Mouse (Mus musculus) embryonic stem cell, embryonic (primary cell): ENCODE results near the gene Rrp7a.

Source experiments
- CTCF ChIA-PET, 4 experiments: fragments of 300-600 bp in 2 of 4; fragments of 350-600 bp in 2 of 4; sonication (Branson Sonifier 250); formaldehyde crosslinking; loops; one replicate each; lab custom pipeline; 2022; ENCODE audit warnings: inconsistent platforms in 2 of 4; lab: Charles Lee
- POLR2A ChIA-PET, 4 experiments: fragments of 300-600 bp in 2 of 4; fragments of 350-600 bp in 2 of 4; sonication (Branson Sonifier 250); formaldehyde crosslinking; loops; one replicate each; lab custom pipeline; 2022; ENCODE audit warnings: antibody characterized with exemption in 4 of 4, inconsistent platforms in 1 of 4; lab: Charles Lee

The Rrp7a gene

DNA sequence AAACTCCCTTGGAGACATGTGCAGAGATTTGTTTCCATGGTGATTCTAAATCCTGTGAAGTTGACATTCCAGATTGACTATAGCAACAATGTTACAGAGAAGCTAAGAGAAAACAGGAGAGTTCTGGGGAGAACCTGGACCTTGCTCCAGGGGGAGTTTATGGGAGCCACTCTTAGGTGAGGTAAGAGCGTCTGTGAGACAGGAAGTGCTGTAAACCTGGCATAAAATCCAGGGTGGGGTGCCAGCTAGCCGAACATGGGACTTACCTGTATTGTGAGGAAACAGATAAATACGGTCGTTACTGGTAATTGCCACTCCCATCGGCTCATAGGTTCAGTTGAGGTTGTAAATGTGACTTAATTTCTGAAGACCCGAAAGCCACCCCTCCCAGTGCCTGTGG, 16.2 kb downstream of the Rrp7a start:
- POLR2A ChIA-PET, result interaction anchor here in 3 of 4 experiments (0.8 to 4.8 kb wide), 7 partner anchors 9 to 130 kb away, joined by 3 to 42 read pairs (median 3); partner anchors contain the start of gene Poldip3 (in 2 of the 3)

DNA sequence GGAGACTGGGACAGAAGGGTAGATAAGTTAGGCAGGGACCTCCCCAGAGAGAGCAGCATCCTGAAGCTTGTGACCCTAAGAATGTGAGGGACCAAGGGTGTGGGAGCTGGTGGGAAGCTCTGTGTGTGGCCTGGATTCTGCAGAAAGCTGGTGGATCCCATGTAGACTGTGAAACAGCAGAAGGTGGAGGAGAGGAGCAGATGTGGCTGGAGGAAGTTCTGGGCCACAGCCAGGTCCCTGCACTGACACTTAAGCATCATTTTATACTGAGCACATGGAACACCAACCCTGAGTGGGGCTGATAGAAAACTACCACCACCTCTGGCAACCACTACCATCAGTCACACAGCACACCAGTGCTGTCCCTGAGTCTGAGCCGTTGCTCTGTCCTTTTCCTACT, 19.5 kb downstream of the Rrp7a start:
- ChIA-PET POLR2A (interaction anchor here in 2 of 4 experiments (0.5 to 6.0 kb wide), 5 partner anchors 12 to 1441 kb away, joined by 3 to 56 read pairs (median 6); partner anchors contain the start of gene Poldip3 (in 2 of the 2)), CTCF (interaction anchor here in 1 of 4 experiments (0.6 kb wide), 1 partner anchor 10 kb away, joined by 3 read pairs; no protein-coding TSS in a partner anchor)

More for the DNA sequence above, 16.2 kb downstream of the Rrp7a start:
- CTCF ChIA-PET, result interaction anchor here in 2 of 4 experiments (1.0 to 1.2 kb wide), 2 partner anchors 21 kb away, joined by 3 read pairs; no protein-coding TSS in a partner anchor

DNA sequence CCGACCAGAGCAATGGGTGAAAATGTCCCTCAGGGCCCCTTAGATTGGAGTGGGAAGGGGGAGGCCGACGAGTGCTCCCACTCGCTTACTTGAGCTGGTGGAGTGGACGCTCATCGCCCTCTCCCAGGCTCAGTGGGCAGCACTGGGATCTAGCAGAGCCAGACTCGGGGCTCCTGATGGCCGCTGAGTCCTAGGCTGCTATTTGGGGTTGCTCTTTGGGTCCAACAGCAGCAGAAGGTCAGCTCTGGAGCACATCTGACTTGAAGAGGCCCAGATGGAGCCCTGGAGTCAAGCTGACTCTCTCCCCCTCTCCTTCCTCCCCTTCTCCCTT, 22.3 kb downstream of the Rrp7a start:
- ChIA-PET POLR2A (interaction anchor here in 3 of 4 experiments (0.6 to 6.9 kb wide), 46 partner anchors 8 to 854 kb away, joined by 3 to 99 read pairs (median 4); partner anchors contain the start of genes Poldip3 (in 3 of the 3), Serhl (in 2 of the 3), Cyb5r3 (in 1 of the 3) and Naga (in 1 of the 3)), CTCF (interaction anchor here in 2 of 4 experiments (0.9 to 2.5 kb wide), 11 partner anchors 9 to 739 kb away, joined by 3 to 19 read pairs (median 3); partner anchors contain the start of gene Cyb5r3 (in 1 of the 2))

DNA sequence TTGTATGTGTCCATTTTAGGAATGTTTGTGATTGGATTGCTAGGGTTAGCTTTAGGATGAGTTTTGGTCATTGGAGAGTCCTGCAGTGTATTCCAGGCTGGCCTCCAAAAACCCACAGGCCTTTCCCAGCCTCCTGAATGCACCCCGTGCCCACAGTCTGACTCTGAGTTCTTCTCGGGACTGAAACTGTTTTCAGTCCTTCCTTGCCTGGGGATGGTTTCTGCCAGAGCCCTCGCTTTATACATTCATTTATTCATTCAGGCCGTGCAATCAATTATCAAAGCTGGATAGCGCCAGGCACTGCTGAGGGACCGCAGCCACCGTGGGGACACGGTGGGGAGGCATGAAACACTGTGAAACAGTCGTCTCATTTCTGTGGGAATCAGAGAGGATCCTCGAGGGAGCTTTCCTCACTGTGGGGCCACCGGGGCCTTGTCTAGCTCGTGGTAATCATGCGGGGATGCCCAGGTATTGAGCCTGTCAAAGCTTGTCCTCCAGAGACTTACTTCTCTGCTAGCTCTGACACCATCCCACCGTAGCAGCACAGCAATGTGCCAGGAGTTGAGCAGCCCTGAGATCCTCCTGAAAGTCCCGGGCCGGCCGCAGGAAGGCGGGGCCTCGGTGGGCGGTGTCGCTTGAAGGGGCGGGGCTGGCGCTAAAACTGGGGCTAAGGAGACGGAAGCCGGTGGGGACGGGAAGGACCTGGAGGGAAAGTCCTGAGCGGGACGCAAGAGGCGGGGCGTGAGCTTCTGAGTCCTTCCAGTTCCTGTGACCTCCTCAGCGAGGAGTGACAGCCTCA, 22.9 kb downstream of the Rrp7a start:
- POLR2A ChIA-PET, result interaction anchor here in 3 of 4 experiments (0.6 to 6.9 kb wide), 50 partner anchors 9 to 1288 kb away, joined by 3 to 99 read pairs (median 4); partner anchors contain the start of genes Poldip3 (in 3 of the 3), Serhl (in 2 of the 3), Cyb5r3 (in 1 of the 3) and Naga (in 1 of the 3)
- CTCF ChIA-PET, result interaction anchor here in 3 of 4 experiments (0.9 to 2.5 kb wide), 12 partner anchors 9 to 738 kb away, joined by 3 to 19 read pairs (median 3); partner anchors contain the start of gene Cyb5r3 (in 1 of the 3)

DNA sequence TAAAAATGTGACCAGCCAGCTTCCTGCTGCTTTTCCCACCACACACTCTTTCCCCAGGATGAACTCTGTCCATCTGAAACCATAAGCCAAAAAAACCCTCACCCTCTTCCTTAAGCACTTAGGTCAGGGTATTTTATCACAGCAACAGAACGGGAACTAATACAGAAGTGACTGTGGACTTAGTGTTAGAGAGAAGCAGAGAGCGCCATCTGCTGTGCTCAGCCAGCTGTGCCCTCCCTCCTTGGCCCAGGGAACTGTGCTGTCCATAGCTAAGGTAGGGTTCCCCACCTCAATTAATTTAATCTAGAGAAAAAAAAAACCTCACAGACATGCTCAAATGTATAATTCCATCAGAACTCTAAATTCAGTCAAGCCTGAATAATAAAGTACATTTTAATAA, 26.7 kb downstream of the Rrp7a start:
- ChIA-PET CTCF (interaction anchor here (0.6 to 3.2 kb wide), 19 partner anchors 10 to 797 kb away, joined by 3 to 22 read pairs (median 4); partner anchors contain the start of gene Wbp2nl (in 1 of the 4)), POLR2A (interaction anchor here (0.6 to 6.9 kb wide), 10 partner anchors 10 to 54 kb away, joined by 3 to 99 read pairs (median 3); partner anchors contain the start of gene Poldip3 (in 3 of the 4))

DNA sequence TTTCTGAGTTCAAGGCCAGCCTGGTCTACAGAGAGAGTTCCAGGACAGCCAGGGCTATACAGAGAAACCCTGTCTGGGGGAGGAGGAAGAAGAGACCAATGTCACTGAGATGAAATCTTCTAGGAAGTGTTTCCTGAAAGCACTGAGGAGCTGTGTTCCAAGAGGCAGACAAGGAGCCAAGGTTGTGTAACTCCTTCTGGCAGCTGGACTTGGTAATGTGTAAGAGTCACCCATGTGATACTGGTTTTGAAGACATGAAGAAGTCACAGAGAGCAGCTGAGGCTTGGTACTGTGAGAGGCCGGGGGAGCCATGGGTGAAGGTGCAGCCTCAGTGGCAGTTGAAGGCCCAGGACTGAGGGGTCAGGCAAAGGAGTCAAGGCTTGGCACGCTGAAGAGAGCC, 28.9 kb downstream of the Rrp7a start:
- ChIA-PET POLR2A (interaction anchor here in 1 of 4 experiments (1.2 to 1.3 kb wide), 2 partner anchors 13 to 56 kb away, joined by 4 to 9 read pairs; partner anchors contain the start of gene Poldip3), CTCF (no interaction called here)

DNA sequence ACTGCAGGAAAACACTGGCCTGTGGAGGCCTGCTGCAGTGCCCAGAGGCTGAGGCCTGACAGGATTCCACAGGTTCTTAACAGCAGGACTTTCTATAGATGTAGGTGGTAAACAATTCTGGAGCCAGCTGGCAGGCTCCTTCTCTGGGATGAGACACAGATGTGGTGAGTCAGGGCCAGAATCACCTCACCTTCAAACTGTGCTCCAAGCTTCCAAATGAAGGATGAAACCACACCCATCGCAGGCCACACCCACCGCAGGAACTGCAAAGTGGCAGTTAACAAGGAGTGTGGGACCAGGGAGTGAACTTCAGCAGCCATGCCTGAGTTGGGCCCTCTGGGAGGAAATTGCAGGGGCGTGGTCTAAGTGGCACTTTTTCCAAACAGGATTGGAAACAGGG, 31.7 kb downstream of the Rrp7a start:
- CTCF ChIA-PET, result interaction anchor here in 2 of 4 experiments (0.6 to 1.0 kb wide), 7 partner anchors 9 to 384 kb away, joined by 3 to 4 read pairs (median 3); partner anchors contain the start of gene Tcf20 (in 1 of the 2)

DNA sequence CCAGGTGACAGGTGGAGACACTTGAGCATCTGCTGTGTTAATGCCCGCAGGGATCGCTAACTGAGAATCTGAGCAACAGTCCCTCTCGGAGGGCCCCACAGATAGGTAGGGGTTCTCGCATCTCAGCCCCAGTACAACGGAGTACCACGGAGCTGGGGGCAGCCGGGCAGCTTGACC, 33.3 kb downstream of the Rrp7a start, which contains the start of gene Serhl:
Gene Serhl (plus strand): TSS at position 78 of the 177 bp plus-strand sequence.
- CTCF ChIA-PET, result interaction anchor here in 1 of 4 experiments (1.7 kb wide), 1 partner anchor 8 kb away, joined by 4 read pairs; no protein-coding TSS in a partner anchor

More for the DNA sequence above, 31.7 kb downstream of the Rrp7a start:
- POLR2A ChIA-PET, result interaction anchor here (0.6 to 7.2 kb wide), 13 partner anchors 8 to 830 kb away, joined by 3 to 50 read pairs (median 5); partner anchors contain the start of gene Poldip3 (in 3 of the 4)

DNA sequence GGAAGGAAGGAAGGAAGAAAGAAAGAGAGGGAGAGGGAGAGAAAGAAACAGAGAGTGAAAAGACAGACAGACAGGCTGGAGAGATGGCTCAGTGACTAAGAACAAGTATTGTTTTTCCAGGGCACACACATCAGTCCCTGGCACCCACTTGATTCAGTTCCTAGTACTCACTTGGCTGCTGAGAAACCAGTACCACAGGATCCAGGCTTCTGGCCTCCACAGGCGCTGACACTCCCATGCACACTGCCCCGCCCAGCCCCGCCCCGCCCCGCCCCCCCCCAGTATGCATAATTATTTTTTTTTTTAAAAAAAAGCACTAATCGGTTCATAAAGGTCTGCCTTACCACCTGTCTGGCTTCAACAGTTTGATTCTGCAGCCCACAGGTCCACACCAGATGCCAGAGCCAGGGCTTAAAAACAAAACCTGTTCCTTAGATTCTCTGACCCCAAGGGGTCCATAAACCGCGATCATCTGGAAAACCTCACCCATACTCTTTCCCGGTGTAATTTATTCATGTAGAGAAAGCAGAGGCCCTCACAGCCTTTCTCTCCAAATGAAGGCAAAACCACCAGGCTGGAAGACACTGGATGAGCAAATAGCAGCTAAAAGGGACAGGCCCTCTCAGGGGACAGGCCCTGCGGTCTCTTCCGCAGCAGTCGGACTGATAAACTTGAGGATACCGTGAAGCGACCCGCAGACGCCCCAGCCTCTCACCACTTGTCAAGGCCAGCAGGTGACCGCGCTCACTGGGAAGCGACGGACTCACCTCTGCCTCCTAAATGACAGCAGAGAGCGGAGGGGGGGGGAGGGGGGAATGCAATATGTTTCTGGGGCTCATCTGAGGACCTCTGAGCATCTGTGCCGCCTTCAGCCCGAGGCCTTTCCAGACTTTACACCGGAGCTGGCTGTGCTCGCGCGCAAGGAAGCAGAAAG, 33.8 kb downstream of the Rrp7a start:
- CTCF ChIA-PET, result interaction anchor here in 1 of 4 experiments (0.7 to 1.7 kb wide), 2 partner anchors 8 to 144 kb away, joined by 3 to 4 read pairs; no protein-coding TSS in a partner anchor
- POLR2A ChIA-PET, result interaction anchor here (0.6 to 7.2 kb wide), 14 partner anchors 8 to 327 kb away, joined by 3 to 50 read pairs (median 12); partner anchors contain the start of gene Poldip3 (in 3 of the 4)

More for the DNA sequence above, 33.3 kb downstream of the Rrp7a start, which contains the start of gene Serhl:
- POLR2A ChIA-PET, result interaction anchor here in 3 of 4 experiments (0.7 to 7.2 kb wide), 12 partner anchors 8 to 113 kb away, joined by 3 to 50 read pairs (median 7); partner anchors contain the start of gene Poldip3 (in 3 of the 3)

DNA sequence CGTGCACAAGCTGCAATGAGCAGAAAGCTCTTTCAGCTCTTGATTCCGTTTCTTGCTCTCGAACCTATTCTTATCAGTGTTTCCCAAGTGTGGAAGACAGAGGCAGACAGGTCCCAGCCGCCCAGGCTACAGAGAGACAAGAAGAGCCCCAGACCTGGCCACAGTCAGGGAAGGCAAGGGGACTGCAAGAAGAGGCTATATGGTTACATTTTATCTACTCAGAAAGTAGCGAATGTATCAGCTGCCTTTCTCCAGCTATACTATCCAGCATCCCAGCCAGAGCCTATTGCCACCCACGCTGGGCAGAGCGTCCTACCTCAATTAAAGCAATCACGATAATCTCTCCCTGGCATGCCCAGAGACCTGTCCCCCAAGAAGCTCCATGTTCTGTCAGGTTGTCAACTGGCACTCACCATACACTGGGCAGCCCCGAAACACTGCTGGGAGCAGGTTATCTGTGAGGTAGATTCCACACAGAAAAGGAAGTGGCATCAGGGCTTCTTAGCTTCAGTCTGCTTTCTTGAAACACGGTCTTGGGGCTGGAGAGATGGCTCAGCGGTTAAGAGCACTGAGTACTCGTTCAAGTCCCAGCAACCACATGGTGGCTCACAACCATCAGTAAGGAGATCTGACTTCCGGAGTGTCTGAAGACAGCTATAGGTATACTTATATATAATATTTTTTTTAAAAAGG, 35.8 kb downstream of the Rrp7a start:
- ChIA-PET POLR2A (interaction anchor here (0.6 to 7.2 kb wide), 18 partner anchors 10 to 748 kb away, joined by 3 to 50 read pairs (median 5); partner anchors contain the start of genes Poldip3 (in 3 of the 4), Naga (in 1 of the 4), Pheta2 (in 1 of the 4) and Smdt1 (in 1 of the 4)), CTCF (interaction anchor here (0.5 to 6.6 kb wide), 51 partner anchors 10 to 831 kb away, joined by 3 to 48 read pairs (median 5); partner anchors contain the start of genes Cyb5r3 (in 1 of the 4) and Wbp2nl (in 1 of the 4))

DNA sequence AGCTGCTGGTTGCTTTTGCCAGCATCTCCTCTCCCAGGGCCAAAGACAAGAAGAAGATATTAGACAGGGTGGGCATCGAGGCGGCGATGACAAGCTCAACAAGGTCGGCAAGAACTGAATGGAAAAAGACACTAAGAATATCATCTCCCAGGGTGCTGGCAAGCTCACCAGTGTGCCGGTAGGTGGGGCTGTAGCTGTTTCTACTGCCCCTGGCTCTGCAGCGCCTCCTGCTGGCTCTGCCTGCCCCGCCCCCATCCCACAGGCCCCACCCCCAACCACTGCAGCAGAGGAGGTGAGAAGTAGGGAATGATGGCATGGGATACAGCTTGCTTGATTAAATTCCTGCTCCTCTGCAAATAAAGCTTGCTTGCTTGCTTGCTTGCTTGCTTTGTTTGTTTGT, 36.7 kb downstream of the Rrp7a start:
- ChIA-PET POLR2A (interaction anchor here (0.6 to 7.2 kb wide), 22 partner anchors 10 to 798 kb away, joined by 3 to 50 read pairs (median 5); partner anchors contain the start of genes Poldip3 (in 4 of the 4), Naga (in 1 of the 4), Pheta2 (in 1 of the 4) and Smdt1 (in 1 of the 4)), CTCF (interaction anchor here (0.5 to 6.6 kb wide), 92 partner anchors 10 to 834 kb away, joined by 3 to 48 read pairs (median 4); partner anchors contain the start of genes Cyb5r3 (in 1 of the 4), Poldip3 (in 1 of the 4) and Wbp2nl (in 1 of the 4))

DNA sequence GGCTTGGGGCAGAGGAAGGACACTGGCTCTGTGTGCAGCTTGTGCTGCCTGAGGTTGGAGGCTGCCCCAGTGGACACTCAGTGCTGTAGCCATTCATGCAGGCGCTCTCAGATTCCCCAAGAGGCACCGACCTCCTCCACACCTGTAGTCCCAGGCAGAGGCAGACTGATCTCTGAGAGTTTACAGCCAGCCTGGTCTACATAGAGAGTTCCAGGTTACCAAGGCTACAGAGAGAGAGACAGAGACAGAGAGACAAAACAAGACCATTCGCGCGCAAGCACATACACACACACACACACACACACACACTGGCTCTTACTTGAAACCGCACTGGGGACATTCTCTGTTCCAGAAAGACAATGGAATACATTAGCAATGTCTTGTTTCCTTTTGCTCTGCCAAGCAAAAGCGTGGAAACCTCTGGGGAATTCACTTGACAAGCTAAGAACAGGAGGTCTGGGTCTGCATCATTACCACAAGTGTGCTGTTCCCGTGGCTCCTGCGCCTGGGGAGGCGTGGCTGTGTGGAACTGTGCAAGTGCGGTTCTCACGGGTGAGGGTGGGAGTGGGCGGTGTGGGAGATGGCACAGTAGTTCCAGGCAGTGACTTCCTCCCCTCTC, 38.5 kb downstream of the Rrp7a start:
- ChIA-PET CTCF (interaction anchor here (0.6 to 6.6 kb wide), 10 partner anchors 12 to 279 kb away, joined by 3 to 48 read pairs (median 4); no protein-coding TSS in a partner anchor), POLR2A (interaction anchor here in 3 of 4 experiments (0.5 to 7.2 kb wide), 11 partner anchors 13 to 887 kb away, joined by 3 to 50 read pairs (median 4); partner anchors contain the start of genes Poldip3 (in 3 of the 3), Naga (in 1 of the 3), Pheta2 (in 1 of the 3) and Smdt1 (in 1 of the 3))

DNA sequence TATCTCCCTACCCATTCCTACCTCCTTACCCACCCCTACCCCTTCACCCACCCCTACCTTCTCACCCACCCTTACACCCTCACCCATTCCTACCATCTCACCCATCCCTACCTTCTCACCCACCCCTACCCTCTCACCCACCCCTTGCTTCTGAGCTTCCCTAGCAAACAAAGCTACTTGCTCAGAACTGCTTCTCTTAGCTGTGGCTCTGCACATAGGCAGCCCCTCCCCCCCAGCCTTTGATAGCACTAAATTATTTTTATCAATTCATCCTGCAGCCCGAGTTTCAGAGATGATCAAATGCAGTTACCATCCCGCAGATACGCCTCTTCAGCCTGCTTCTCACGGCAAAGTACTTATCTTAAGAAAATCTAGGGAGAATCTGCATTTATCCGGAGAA, 39.1 kb downstream of the Rrp7a start:
- POLR2A ChIA-PET, result interaction anchor here in 3 of 4 experiments (0.5 to 6.0 kb wide), 7 partner anchors 12 to 887 kb away, joined by 3 to 36 read pairs (median 3); partner anchors contain the start of gene Poldip3 (in 3 of the 3)
- CTCF ChIA-PET, result interaction anchor here in 3 of 4 experiments (0.6 to 6.6 kb wide), 6 partner anchors 12 to 400 kb away, joined by 3 to 48 read pairs (median 4); no protein-coding TSS in a partner anchor

DNA sequence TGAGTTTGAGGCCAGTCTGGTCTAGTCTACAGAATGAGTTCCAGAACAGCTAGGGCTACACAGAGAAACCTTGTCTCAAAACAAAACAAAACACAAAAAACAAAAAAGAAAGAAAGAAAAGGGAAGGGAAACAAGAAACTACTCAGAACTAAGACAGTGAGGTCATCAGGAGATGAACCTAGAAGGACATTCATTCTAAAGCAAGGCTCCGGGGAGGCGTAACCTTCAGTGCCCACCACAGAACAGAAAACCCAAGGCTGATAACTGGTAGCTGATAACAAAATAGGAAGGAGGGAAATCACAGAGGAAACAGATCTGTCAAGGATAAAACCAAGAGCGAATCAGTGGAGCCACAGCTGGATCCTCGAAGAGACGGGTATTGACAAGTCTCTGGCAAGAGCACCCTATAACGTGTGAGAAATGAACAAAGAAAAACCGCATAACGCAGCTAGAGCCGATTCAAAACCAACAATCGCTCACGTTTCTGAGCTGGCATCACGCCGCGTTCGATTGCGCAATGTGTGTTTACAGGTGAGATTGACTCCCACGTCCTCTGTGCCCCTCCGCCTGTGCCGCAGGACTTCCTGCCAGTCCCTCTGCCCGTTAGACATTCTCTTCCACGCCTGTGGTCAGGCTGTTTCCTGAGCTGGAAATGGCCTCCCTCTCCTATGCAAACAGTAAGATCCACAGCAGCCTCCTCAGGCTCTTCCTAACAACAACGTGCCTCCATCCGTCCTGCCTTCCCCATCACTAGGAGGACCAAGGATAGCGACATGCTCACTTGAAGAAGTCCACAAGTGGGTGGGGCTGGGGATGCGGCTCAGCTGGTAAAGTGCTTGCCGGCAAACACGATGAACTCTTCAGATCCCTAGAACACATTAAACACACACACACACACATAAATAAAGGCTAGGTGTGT, 46.7 kb downstream of the Rrp7a start:
- POLR2A ChIA-PET, result interaction anchor here in 3 of 4 experiments (0.5 to 1.3 kb wide), 5 partner anchors 46 to 963 kb away, joined by 3 to 4 read pairs (median 3); partner anchors contain the start of gene Poldip3 (in 1 of the 3)
- CTCF ChIA-PET, result interaction anchor here in 3 of 4 experiments (0.6 to 2.6 kb wide), 4 partner anchors 10 to 271 kb away, joined by 3 to 12 read pairs (median 4); no protein-coding TSS in a partner anchor
